In genomic region chr9:83381317-83381716, GRCm38 (mm10) we compare ENCODE assay signal across 8 mouse cellular contexts. TPM values are rescaled to one million over a fixed set of nuclear protein-coding genes. Genes with fewer than 3 reads are reported as not detected.
DNase-seq lines count a peak whose midpoint lies in the region; ATAC-seq and TF ChIP-seq lines count a peak whose summit lies in the region.

No protein-coding gene starts in this region.

- peak; percentile 57 for TF ChIP-seq RAD21 in CH12.LX (IDR thresholded peaks at IDR 0.05; ENCODE audit: low read depth, low read length)

- no peak for TF ChIP-seq EP300 in CH12.LX (IDR thresholded peaks at IDR 0.05; ENCODE audit: low read length)

- in situ Hi-C loops in CH12.LX (cut with MboI; ENCODE audit: low pct_ligation_motif_present, low pct_unique_long_range_greater_than_20kb, low sequenced_read_pairs) = loop anchor here (5.0 kb wide), 1 partner anchor 196 kb away; no protein-coding TSS in a partner anchor

- H3K36me3 ChIP-seq in CH12.LX (replicated peaks in 1 of 2; ENCODE audit: control insufficient read depth in 1 of 2, insufficient read depth in 1 of 2, low read length in 1 of 2) = no peaks in the 10 kb centered on the region

- H3K4me2 ChIP-seq in CH12.LX (ENCODE audit: insufficient read depth, low read depth, poor library complexity, severe bottlenecking) = no peak overlapping the region

- no peak for TF ChIP-seq POLR2A in CH12.LX (IDR thresholded peaks at IDR 0.05; ENCODE audit: low read depth, low read length)

- H3K4me3 ChIP-seq in layer of hippocampus, adult 2 months = no peak overlapping the region
- no peak overlapping the region for H3K4me3 ChIP-seq in CH12.LX (replicated peaks in 1 of 3; ENCODE audit: low read depth in 2 of 3, low read length in 2 of 3, poor library complexity in 1 of 3)

- DNase-seq in cerebellum, postnatal 10 days = peak; percentile 35 to 37
- no peak for DNase-seq in cerebellum, adult 9-10 months
- no peak for DNase-seq in layer of hippocampus, adult 2 months (ENCODE audit: low spot score in 2 of 2)
- DNase-seq in layer of hippocampus, postnatal 25 days (ENCODE audit: extremely low spot score in 1 of 2, low spot score in 1 of 2) = no peak
- no peak for DNase-seq in CH12.LX (ENCODE audit: extremely low read depth)
- peak; percentile 51 for DNase-seq in forelimb bud, embryonic 11.5 days (ENCODE audit: low read depth, low spot score)
- no peak for DNase-seq in right cerebral cortex, adult 2 months (ENCODE audit: low spot score in 2 of 2)

- no peaks in the 10 kb centered on the region for H3K27me3 ChIP-seq in CH12.LX (replicated peaks)

- no peaks in the 10 kb centered on the region for H3K79me2 ChIP-seq in CH12.LX (replicated peaks; ENCODE audit: control insufficient read depth, extremely low read depth, insufficient read depth, poor library complexity, severe bottlenecking)

- TF ChIP-seq CTCF in layer of hippocampus, adult 2 months (conservative IDR thresholded peaks at IDR 0.05) = peak; percentile 66
- peak; percentile 41 to 59; a peak in 3 of 4 replicates for TF ChIP-seq CTCF in CH12.LX (conservative IDR thresholded peaks at IDR 0.05 in 1 of 2, IDR thresholded peaks at IDR 0.05 in 1 of 2; ENCODE audit: low read depth in 2 of 2, low read length in 2 of 2)

- H3K9ac ChIP-seq in CH12.LX (ENCODE audit: insufficient read depth, low read depth) = no peak overlapping the region

- dilution Hi-C loops in CH12.LX (cut with MboI; ENCODE audit: extremely low pct_ligation_motif_present, extremely low pct_unique_long_range_greater_than_20kb, low sequenced_read_pairs) = no loop called here

- H3K27ac ChIP-seq in layer of hippocampus, adult 2 months = no peak overlapping the region
- no peak overlapping the region for H3K27ac ChIP-seq in CH12.LX (ENCODE audit: insufficient read depth, low read depth)

- H3K4me1 ChIP-seq in CH12.LX (ENCODE audit: control insufficient read depth in 1 of 2, insufficient read depth in 2 of 2) = peaks cover 4 to 8% of the 10 kb centered on the region in 2 experiments; a peak in 3 of 4 replicates

- no peak for ATAC-seq in megakaryocyte, adult 5-6 weeks (ENCODE audit: poor library complexity, severe bottlenecking)

- H3K9me3 ChIP-seq in CH12.LX (replicated peaks; ENCODE audit: low read length) = no peaks in the 10 kb centered on the region

TF ChIP-seq in CH12.LX, 34 proteins besides CTCF, POLR2A, EP300 and RAD21:
- TF ChIP-seq ZNF384 (IDR thresholded peaks at IDR 0.05; ENCODE audit: low read depth, low read length) = no peak
- no peak for TF ChIP-seq ELF1 (IDR thresholded peaks at IDR 0.05; ENCODE audit: low read depth, low read length)
- no peak for TF ChIP-seq NELFE (IDR thresholded peaks at IDR 0.05; ENCODE audit: low read depth, low read length)
- no peak for TF ChIP-seq JUND (conservative IDR thresholded peaks at IDR 0.05; ENCODE audit: low read depth, low read length)
- 0 out of 2 replicates have a peak, but pooled peaks have one; percentile 10 for TF ChIP-seq IRF4 (IDR thresholded peaks at IDR 0.05; ENCODE audit: low read depth, low read length)
- peak; percentile 58 for TF ChIP-seq SMC3 (IDR thresholded peaks at IDR 0.05; ENCODE audit: low read depth, low read length)
- TF ChIP-seq TCF12 (IDR thresholded peaks at IDR 0.05; ENCODE audit: low read depth, low read length) = no peak
- TF ChIP-seq PAX5 (IDR thresholded peaks at IDR 0.05; ENCODE audit: low read length) = no peak
- no peak for TF ChIP-seq NRF1 (IDR thresholded peaks at IDR 0.05; ENCODE audit: low read depth, low read length)
- TF ChIP-seq USF1 (IDR thresholded peaks at IDR 0.05; ENCODE audit: low read depth, low read length) = no peak
- TF ChIP-seq RCOR1 (conservative IDR thresholded peaks at IDR 0.05; ENCODE audit: low read depth, low read length) = no peak

RNA-seq across cellular contexts. Expression of gene Lca5, which starts 59.6 kb away (rescaled TPM):
- 10 to 100 TPM; 16.8 to 20.6 TPM for total RNA-seq in layer of hippocampus, adult 2 months (2021)
- 10 to 100 TPM; 12.8 to 13.5 TPM for total RNA-seq in layer of hippocampus, postnatal 25 days (2021)
- total RNA-seq in CH12.LX (2012; rRNA removed) = 3.3 and 5.5 TPM in 2 replicates
- 3.1 and 4.1 TPM in 2 replicates for total RNA-seq in CH12.LX (2014; rRNA removed)
- polyA plus RNA-seq in CH12.LX (2012; ENCODE audit: insufficient read length, low read depth) = 3.4 and 4.1 TPM in 2 replicates
- total RNA-seq in megakaryocyte, adult 5-6 weeks (2015) = 1.1 and 1.6 TPM in 2 replicates
- 0.16 and 1.2 TPM in 2 replicates for total RNA-seq in megakaryocyte, adult 5-6 weeks (2017)

Comparison
In these comparisons a context has a peak if more than half of its experiments do, and no peak if none do; other contexts are left out.
1. DNase-seq: peak in cerebellum, postnatal 10 days (2 of 2) and forelimb bud, embryonic 11.5 days (single experiment); none in cerebellum, adult 9-10 months (single experiment), layer of hippocampus, adult 2 months (0 of 2), layer of hippocampus, postnatal 25 days (0 of 2), CH12.LX (single experiment) and right cerebral cortex, adult 2 months (0 of 2).